Mouse (Mus musculus) cerebral cortex, adult 2 months (tissue): ENCODE data around the gene Il2ra.

ENCODE experiments used
- WGBS: fragments of 180-500 bp; shearing (Covaris S2); methylation state at CpG from one replicate; pipeline ENCODE4 v1.1.7; 2018; 5-methylcytosine and 5-hydroxymethylcytosine counted together

Gene Il2ra

GRCm38 (mm10) chr2:11653780-11654179 is 11.2 kb downstream of the Il2ra start:
- WGBS: 75% methylated on average over 5 of the region's 5 CpGs

GRCm38 (mm10) chr2:11654990-11655931 is 12.7 kb downstream of the Il2ra start:
- WGBS: 36% methylated on average over 9 of the region's 9 CpGs

- WGBS: 87% methylated on average over 2 of the region's 2 CpGs
Observed at GRCm38 (mm10) chr2:11657581-11657980, 15.0 kb downstream of the Il2ra start.

- WGBS: 25% methylated on average over 2 of the region's 2 CpGs
Observed at GRCm38 (mm10) chr2:11659263-11659662, 16.7 kb downstream of the Il2ra start.

- WGBS: 73% methylated on average over 6 of the region's 6 CpGs
Observed at GRCm38 (mm10) chr2:11662143-11662906, 19.7 kb downstream of the Il2ra start.

- 97% methylated on average over 1 of the region's 1 CpGs for WGBS
Observed at GRCm38 (mm10) chr2:11662907-11663230, 20.3 kb downstream of the Il2ra start.

- WGBS: 2% methylated on average over 10 of the region's 10 CpGs
Observed at GRCm38 (mm10) chr2:11663961-11664360, 21.4 kb downstream of the Il2ra start.

- 39% methylated on average over 6 of the region's 6 CpGs for WGBS
Observed at GRCm38 (mm10) chr2:11664367-11664766, 21.8 kb downstream of the Il2ra start.

GRCm38 (mm10) chr2:11664806-11665205 is 22.2 kb downstream of the Il2ra start:
- 85% methylated on average over 4 of the region's 4 CpGs for WGBS

GRCm38 (mm10) chr2:11665326-11665725 is 22.7 kb downstream of the Il2ra start:
- 74% methylated on average over 3 of the region's 3 CpGs for WGBS

GRCm38 (mm10) chr2:11672144-11672543 is 29.5 kb downstream of the Il2ra start:
- 28% methylated on average over 3 of the region's 3 CpGs for WGBS

GRCm38 (mm10) chr2:11679626-11680025 is 37.0 kb downstream of the Il2ra start:
- WGBS: 74% methylated on average over 7 of the region's 7 CpGs

- 69% methylated on average over 4 of the region's 4 CpGs for WGBS
Observed at GRCm38 (mm10) chr2:11682712-11683111, 40.1 kb downstream of the Il2ra start.

- WGBS: 92% methylated on average over 4 of the region's 4 CpGs
Observed at GRCm38 (mm10) chr2:11686512-11686911, 43.9 kb downstream of the Il2ra start.

- WGBS: 14% methylated on average over 3 of the region's 3 CpGs
Observed at GRCm38 (mm10) chr2:11687436-11687835, 44.8 kb downstream of the Il2ra start.

- WGBS: 66% methylated on average over 8 of the region's 8 CpGs
Observed at GRCm38 (mm10) chr2:11690201-11690890, 47.7 kb downstream of the Il2ra start.

- 96% methylated on average over 4 of the region's 4 CpGs for WGBS
Observed at GRCm38 (mm10) chr2:11693352-11693751, 50.7 kb downstream of the Il2ra start.

GRCm38 (mm10) chr2:11694104-11694503 is 51.5 kb downstream of the Il2ra start:
- 74% methylated on average over 2 of the region's 2 CpGs for WGBS

GRCm38 (mm10) chr2:11695867-11696266 is 53.3 kb downstream of the Il2ra start:
- 70% methylated on average over 2 of the region's 2 CpGs for WGBS

- 69% methylated on average over 5 of the region's 5 CpGs for WGBS
Observed at GRCm38 (mm10) chr2:11698994-11699393, 56.4 kb downstream of the Il2ra start.

- 88% methylated on average over 2 of the region's 2 CpGs for WGBS
Observed at GRCm38 (mm10) chr2:11699905-11700304, 57.3 kb downstream of the Il2ra start.
